Mouse (Mus musculus) adrenal gland, postnatal 36 days (tissue): ENCODE results near the gene Slc5a10. TPM values are rescaled to one million over a fixed set of nuclear protein-coding genes. Genes with fewer than 3 reads are reported as not detected.

Experiments
- DNase-seq, 2 experiments: peaks; one replicate each; pipeline ENCODE4 v3.0.0; 2021; ENCODE audit warnings: mixed read lengths in 1 of 2
- total RNA-seq, 2 experiments: library from RNA; stranded (reverse); gene quantifications; 2 replicates each; pipeline ENCODE4 v1.2.3; 2021

Gene Slc5a10
- total RNA-seq, 2 experiments from 2014 or later: 0.13 TPM; not detected in 1

GRCm38 (mm10) chr11:61702494-61702893 lies 18.1 kb downstream of the Slc5a10 start:
- DNase-seq: no peak

DNA sequence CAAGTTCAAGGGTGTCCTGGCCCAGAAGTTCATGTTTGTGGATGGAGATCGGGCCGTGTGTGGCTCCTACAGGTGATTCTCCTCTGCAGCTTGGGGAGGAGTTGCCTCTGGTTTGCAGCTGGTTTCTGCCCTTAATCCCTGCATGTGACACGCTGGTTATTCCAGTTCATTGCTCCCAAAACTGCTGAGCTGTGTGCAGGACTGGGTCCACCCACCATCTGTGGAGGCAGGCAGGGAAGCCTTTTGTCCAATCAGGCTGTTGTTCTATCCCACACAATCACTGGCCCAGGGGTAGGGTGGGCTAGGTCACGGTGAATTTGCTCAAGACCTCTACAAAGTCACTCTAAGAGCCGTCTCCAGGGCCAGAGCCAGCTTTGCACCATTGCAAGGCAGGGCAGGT lies 18.9 kb downstream of the Slc5a10 start:
- DNase-seq: no peak

- DNase-seq: peak; percentile 19 to 31
Measured at GRCm38 (mm10) chr11:61699933-61700332, 20.7 kb downstream of the Slc5a10 start.

GRCm38 (mm10) chr11:61699460-61699859 lies 21.2 kb downstream of the Slc5a10 start:
- no peak for DNase-seq

DNA sequence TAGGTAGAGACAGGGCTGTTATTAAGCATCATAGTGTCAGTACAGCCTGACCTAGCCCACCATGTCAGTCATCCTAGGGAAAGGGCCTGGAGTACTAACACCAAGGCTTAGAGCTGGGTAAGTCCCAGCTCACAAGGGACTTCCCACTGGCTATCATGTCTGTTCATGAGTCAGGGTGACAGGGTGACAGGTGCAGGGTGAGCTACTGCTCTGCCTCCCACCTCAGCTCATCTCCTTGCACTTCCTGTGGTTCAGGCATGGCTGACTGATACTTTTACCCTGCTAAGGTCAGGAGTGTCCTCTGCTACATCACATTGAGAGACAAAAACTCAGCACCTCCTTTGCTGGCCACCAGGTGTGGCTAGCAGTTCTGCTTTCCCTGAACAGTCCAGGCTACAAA lies 21.8 kb downstream of the Slc5a10 start:
- no peak for DNase-seq

DNA sequence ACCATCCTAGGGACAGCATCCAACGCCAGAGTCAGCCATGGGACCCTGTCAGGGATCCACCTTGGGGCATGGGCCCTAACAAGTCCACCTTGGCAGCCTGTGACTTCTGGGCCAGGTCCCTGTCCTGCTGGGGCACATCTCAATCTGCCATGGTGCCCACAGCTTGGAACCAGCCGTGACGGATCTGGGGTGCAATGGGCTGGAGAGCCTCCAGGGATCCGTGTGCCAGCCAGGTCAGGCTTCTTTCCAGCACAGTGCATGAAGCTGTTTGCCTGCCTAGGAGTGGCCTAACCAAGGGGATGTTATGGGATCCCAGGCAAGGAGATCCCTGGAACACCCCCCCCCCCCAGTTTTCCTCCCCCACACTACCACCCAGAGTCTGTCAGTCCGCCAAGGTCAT lies 27.6 kb downstream of the Slc5a10 start:
- no peak for DNase-seq

DNA sequence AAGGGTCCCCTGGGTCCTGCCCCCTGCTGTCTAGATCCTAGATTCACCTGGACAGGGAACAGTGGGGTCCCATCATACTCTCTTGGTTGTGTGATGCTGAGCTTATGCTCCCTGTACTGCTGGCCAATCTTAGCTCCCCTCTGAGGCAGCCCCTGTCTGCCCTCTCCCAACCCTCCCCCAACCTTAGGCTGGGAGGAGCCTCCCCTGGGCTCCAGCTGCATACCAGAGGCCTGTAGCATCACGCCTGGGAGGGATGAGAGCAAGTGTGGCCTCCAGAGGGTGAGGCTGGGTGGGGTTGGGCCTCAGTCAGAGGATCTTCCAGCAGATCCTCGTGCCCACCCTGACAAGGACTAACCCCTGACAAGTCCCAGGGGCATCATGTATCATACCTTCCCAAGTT lies 33.0 kb downstream of the Slc5a10 start:
- DNase-seq: no peak

- DNase-seq: no peak
Measured at GRCm38 (mm10) chr11:61686906-61687453, 33.6 kb downstream of the Slc5a10 start.

- DNase-seq: no peak
Measured at GRCm38 (mm10) chr11:61686141-61686540, 34.5 kb downstream of the Slc5a10 start.

GRCm38 (mm10) chr11:61685119-61685725 lies 35.4 kb downstream of the Slc5a10 start:
- no peak for DNase-seq

- DNase-seq: peak; percentile 77 to 80
Measured at GRCm38 (mm10) chr11:61683907-61684731, 36.5 kb downstream of the Slc5a10 start, which contains the start of gene Fam83g. Fam83g (plus strand) TSS chr11:61684091.

GRCm38 (mm10) chr11:61679091-61679866 lies 41.3 kb downstream of the Slc5a10 start:
- no peak for DNase-seq

- DNase-seq: no peak
Measured at GRCm38 (mm10) chr11:61677709-61678108, 42.9 kb downstream of the Slc5a10 start.

DNA sequence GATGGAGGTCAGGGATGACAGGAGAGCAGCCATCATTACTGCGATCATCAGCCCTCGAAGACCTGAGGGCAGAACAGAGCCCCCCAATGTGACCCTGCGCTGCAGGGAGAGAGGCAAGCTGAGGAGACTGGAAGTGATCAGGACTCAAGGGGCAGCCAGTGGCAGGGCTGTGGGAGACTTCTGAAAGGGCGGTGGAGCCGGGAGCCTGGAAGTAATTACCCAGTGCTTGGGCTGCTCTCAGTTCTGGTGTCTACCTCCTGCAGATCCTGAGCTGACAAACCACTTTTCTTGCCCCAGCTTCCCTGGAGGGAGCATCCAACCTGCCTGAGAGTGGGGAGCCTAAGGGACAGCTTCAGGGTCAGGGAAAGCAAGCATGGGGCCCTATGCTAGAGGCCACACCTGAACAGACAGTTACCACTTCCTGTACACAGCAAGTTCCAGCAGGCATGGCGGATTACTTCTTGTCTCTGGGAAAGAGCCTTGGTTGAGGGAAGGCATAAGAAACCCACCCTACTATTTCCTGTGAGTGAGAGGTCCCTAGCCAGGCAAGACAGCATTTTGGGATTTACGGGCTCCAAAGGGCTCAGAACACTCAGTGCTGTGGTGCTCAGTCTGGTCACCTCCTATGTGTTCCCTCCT lies 44.3 kb downstream of the Slc5a10 start:
- no peak for DNase-seq

DNA sequence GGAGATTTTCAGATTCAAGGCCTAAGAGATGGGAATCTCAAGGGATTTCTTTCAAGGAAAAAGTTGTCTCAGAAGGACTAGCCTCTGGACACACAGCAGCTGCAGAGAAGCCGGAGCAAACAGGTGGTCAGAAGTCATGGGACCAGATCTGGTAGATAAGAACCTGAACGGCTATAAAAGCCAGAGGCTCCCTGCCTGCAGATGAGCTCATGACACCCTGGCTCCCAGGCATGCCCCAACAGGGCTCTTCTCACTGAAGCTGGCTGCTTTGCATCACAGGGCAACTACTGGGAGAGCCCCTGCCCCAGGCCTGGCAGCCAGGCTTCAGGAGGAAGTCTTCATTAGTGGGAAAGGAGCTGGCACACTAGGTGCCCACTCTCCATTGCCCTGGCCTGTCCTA lies 45.3 kb downstream of the Slc5a10 start:
- no peak for DNase-seq

- DNase-seq: peak; percentile 21 to 27
Measured at GRCm38 (mm10) chr11:61674839-61675159, 45.8 kb downstream of the Slc5a10 start.

- peak in 1 of 2 experiments; percentile 13 for DNase-seq
Measured at GRCm38 (mm10) chr11:61674151-61674838, 46.3 kb downstream of the Slc5a10 start.

- DNase-seq: peak; percentile 58 to 70
Measured at GRCm38 (mm10) chr11:61673686-61674085, 46.9 kb downstream of the Slc5a10 start.

GRCm38 (mm10) chr11:61671781-61672383 lies 48.7 kb downstream of the Slc5a10 start:
- no peak for DNase-seq

- no peak for DNase-seq
Measured at GRCm38 (mm10) chr11:61669492-61670490, 50.8 kb downstream of the Slc5a10 start.
